Mouse (Mus musculus): Measurements from ENCODE around the gene Ppp1r32.

The Ppp1r32 gene

DNA sequence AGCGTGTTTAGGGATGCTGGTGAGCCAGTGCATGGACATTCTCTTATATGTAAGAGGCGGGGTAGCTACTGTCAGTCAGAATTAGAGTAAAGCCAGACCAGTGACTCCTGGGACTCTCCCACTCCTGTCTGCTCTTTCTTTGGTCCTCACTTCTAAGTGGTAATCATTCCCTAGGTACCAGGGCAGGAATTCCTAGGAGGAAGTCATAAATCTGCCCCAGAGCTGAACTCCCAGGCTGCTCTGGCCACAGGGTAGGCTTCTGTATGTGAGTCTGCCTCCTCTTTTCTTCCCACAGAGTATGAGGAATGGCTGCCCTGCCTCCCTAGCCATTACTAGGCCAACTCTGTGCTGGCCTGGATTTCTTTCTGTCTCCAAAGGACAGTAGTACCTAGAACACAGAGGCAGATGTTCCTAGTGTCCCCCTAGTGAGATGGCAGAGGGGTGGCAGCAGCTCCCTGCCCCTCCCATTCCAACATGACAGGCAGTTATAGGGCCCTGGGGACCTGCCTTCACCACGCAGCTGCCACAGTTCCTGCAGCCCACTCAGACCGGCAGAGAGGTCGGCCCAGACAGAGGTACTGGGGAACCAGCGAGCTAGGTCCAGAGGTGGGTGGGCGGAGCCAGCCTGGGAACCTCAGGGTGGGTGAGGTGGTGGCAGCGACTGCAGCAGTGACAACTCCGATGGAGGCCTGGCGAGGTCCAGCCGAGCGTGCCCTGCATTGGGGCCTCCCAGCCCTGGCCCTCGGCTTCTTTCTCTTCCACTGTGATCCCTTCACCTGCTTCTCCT lies 57.1 kb downstream of the Ppp1r32 start:
- DNase-seq (ENCODE audit: low read depth, low spot score), result no peak

DNA sequence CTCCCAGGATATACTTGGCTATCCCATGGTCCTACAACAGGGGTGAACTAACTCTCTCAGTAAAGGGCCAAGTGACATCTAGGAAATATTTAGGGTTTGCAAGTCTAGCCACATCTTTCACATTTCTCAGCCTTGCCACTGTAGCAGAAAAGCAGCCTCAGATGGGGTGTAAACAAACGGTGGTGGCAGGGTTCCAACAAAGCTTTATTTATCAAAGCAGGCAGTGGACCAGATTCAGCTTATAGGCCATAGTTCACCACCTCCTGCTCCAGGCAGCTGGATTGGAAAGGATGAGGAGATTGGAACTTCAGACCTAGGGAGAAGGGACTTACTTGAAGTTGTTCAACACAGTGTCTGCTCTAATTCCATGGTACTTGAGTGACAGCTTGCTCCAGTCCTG lies 58.0 kb downstream of the Ppp1r32 start:
- no peak for DNase-seq (ENCODE audit: low read depth, low spot score)
